Mouse (Mus musculus) hematopoietic stem cell, adult 5-6 weeks (primary cell): ENCODE results near the gene Mif4gd. TPM values are rescaled to one million over a fixed set of nuclear protein-coding genes. Genes with fewer than 3 reads are reported as not detected.

Experiments used
- ATAC-seq, 2 experiments: fragments of 125-278 bp in 1 of 2; replicated peaks in 1 of 2; 2 replicates each; pipeline ENCODE4 v1.8.0; 2016 to 2017; ENCODE audit warnings: inconsistent platforms in 2 of 2, mild to moderate bottlenecking in 2 of 2, moderate number of reproducible peaks in 2 of 2, low read depth in 1 of 2, moderate TSS enrichment in 1 of 2; ENCODE audit not compliant: low FRiP score in 2 of 2, poor library complexity in 2 of 2, severe bottlenecking in 2 of 2, insufficient read depth in 1 of 2, low TSS enrichment in 1 of 2
- total RNA-seq: library from RNA; stranded (forward); fragments of 172-1452, 232-1000 nt; gene quantifications from 2 replicates; pipeline ENCODE4 v1.2.3, GENCODE M21; 2017

The Mif4gd gene
- total RNA-seq, 1 experiment from 2014 or later: 19.1 TPM

- no peak for ATAC-seq
These were observed 24.2 kb upstream of the Mif4gd start for GRCm38 (mm10) chr11:115636960-115637359.

- ATAC-seq: no peak
These were observed 22.7 kb upstream of the Mif4gd start for GRCm38 (mm10) chr11:115635484-115635883.

GRCm38 (mm10) chr11:115635041-115635440, 22.3 kb upstream of the Mif4gd start:
- no peak for ATAC-seq

GRCm38 (mm10) chr11:115634109-115634508, 21.3 kb upstream of the Mif4gd start:
- ATAC-seq: no peak

GRCm38 (mm10) chr11:115632862-115633261, 20.1 kb upstream of the Mif4gd start:
- ATAC-seq: no peak

- no peak for ATAC-seq
These were observed 19.5 kb upstream of the Mif4gd start for GRCm38 (mm10) chr11:115632247-115632646.

- no peak for ATAC-seq
These were observed 18.7 kb upstream of the Mif4gd start for GRCm38 (mm10) chr11:115631505-115631890.

- peak; percentile 63 to 65 for ATAC-seq
These were observed 18.0 kb upstream of the Mif4gd start for GRCm38 (mm10) chr11:115630532-115631504.

GRCm38 (mm10) chr11:115629734-115630531, 17.2 kb upstream of the Mif4gd start:
- no peak for ATAC-seq

GRCm38 (mm10) chr11:115628465-115629101, 15.8 kb upstream of the Mif4gd start:
- no peak for ATAC-seq

GRCm38 (mm10) chr11:115627705-115628464, 15.1 kb upstream of the Mif4gd start, which contains the start of gene Slc25a19:
Gene Slc25a19 (minus strand): TSS chr11:115628295.
- peak; percentile 96 for ATAC-seq

- no peak for ATAC-seq
These were observed 14.3 kb upstream of the Mif4gd start for GRCm38 (mm10) chr11:115626824-115627616.

GRCm38 (mm10) chr11:115625877-115626276, 13.1 kb upstream of the Mif4gd start:
- ATAC-seq: no peak

- no peak for ATAC-seq
These were observed 10.8 kb upstream of the Mif4gd start for GRCm38 (mm10) chr11:115623487-115624070.

- ATAC-seq: no peak
These were observed 7.2 kb upstream of the Mif4gd start for GRCm38 (mm10) chr11:115619949-115620348.
